Mouse (Mus musculus): ENCODE measurements around the gene Hist1h4d. TPM values are rescaled to one million over a fixed set of nuclear protein-coding genes. Genes with fewer than 3 reads are reported as not detected.
"Not testable (repeated sequence)": the region's sequence is repeated elsewhere in the genome, so short reads cannot be mapped to it uniquely, and the experiment has no call there.

Gene Hist1h4d
- polyA plus RNA-seq, 1 experiment, result not detected

GRCm38 (mm10) chr13:23620056-23620732 is 38.8 kb downstream of the Hist1h4d start:
- H3K27ac ChIP-seq (ENCODE audit: insufficient read depth, low read depth, low read length), result peak overlapping the region; percentile 98
- 14% methylated on average over 12 of the region's 12 CpGs for WGBS
- no peaks in the 10 kb centered on the region for H3K4me1 ChIP-seq (ENCODE audit: control insufficient read depth, insufficient read depth, low read length)
- no peak for TF ChIP-seq POLR2A (IDR thresholded peaks at IDR 0.05; ENCODE audit: insufficient read depth, low read depth, low read length)
- TF ChIP-seq CTCF (IDR thresholded peaks at IDR 0.05; ENCODE audit: insufficient read depth, low read depth, low read length), result no peak
- peak overlapping the region; percentile 60 for H3K4me3 ChIP-seq (ENCODE audit: insufficient read depth, low read depth, low read length)

DNA sequence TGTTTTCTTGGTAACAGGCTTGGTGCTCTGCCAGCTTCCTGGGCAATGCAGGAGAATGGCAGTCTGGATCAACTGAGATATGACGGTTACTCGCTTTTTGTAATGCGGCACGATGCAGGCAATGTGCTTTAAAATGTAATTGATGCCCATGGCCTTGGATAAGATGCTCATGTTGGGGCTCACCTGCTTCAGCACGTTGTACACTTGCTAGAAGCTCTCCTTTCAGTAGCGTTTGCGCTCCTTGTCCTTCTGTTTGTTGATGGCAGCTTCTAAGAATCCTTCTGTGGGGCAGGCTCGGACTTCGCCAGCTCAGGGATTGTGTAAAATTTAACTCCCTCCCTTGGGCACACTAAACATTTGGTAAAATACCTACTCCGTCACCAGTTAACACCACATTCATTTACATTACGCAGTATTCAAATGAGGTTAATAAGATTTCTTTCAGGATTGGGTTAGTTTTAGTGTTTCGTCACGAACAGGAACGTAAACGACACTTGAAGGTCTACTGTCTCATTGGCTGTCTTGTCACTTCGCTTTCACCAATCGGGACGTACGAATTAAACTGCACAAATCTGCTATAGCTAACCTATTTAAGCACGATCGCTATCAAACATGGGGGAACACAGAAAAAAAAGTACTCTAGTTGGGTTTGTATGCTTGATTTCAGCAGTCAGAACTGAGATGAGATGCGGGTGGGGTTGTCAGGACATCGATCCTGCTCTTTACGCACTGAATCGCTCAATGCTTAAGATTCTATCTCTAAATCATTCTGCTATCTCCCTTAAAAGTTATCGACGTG is 39.5 kb downstream of the Hist1h4d start, which contains the start of gene Hist1h2be:
Gene Hist1h2be (minus strand): TSS at position 392 of the 799 bp plus-strand sequence.
- Histone ChIP-seq H3K4me3 (ENCODE audit: insufficient read depth, low read depth, low read length) (peak within 1 kb of the TSS; percentile 60), H3K4me1 (ENCODE audit: control insufficient read depth, insufficient read depth, low read length) (no peaks in the 10 kb centered on the region), H3K27ac (ENCODE audit: insufficient read depth, low read depth, low read length) (peak within 1 kb of the TSS; percentile 98)
- no peak for TF ChIP-seq POLR2A (IDR thresholded peaks at IDR 0.05; ENCODE audit: insufficient read depth, low read depth, low read length)
- no peak for TF ChIP-seq CTCF (IDR thresholded peaks at IDR 0.05; ENCODE audit: insufficient read depth, low read depth, low read length)
- WGBS, result under 1% methylated on average over 27 of the region's 27 CpGs

GRCm38 (mm10) chr13:23621532-23622174 is 40.3 kb downstream of the Hist1h4d start:
- WGBS, result under 1% methylated on average over 18 of the region's 18 CpGs
- Histone ChIP-seq H3K4me1 (ENCODE audit: control insufficient read depth, insufficient read depth, low read length) (no peaks in the 10 kb centered on the region), H3K4me3 (ENCODE audit: insufficient read depth, low read depth, low read length) (peak overlapping the region; percentile 50), H3K27ac (ENCODE audit: insufficient read depth, low read depth, low read length) (peak overlapping the region; percentile 76)
- TF ChIP-seq CTCF (IDR thresholded peaks at IDR 0.05; ENCODE audit: insufficient read depth, low read depth, low read length), result no peak
- TF ChIP-seq POLR2A (IDR thresholded peaks at IDR 0.05; ENCODE audit: insufficient read depth, low read depth, low read length), result no peak

DNA sequence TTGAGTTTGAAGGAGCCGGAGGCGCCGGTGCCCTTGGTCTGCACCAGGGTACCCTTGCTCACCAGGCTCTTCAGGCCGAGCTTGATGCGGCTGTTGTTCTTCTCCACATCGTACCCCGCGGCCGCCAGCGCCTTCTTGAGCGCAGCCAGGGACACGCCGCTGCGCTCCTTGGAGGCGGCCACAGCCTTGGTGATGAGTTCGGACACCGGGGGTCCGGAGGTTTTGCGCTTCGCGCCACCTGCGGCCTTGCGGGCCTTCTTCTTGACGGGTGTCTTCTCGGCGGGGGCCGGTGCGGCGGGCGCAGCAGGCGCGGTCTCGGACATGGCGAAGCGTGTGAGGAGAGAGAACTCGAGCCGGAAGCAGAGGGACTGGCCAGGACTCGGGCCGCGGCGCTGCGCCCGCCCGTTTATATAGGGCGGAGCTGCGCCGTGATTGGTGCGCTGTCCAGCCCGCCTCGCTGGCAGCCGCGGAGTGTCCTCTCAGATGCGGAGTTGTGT is 40.8 kb downstream of the Hist1h4d start, which contains the start of gene Hist1h1e:
Gene Hist1h1e (minus strand): TSS at position 384 of the 497 bp plus-strand sequence.
- peak within 1 kb of the TSS; percentile 76 for H3K27ac ChIP-seq (ENCODE audit: insufficient read depth, low read depth, low read length)
- TF ChIP-seq POLR2A (IDR thresholded peaks at IDR 0.05; ENCODE audit: insufficient read depth, low read depth, low read length), result peak; percentile 93
- not testable (repeated sequence) for H3K4me1 ChIP-seq (ENCODE audit: control insufficient read depth, insufficient read depth, low read length)
- WGBS, result under 1% methylated on average over 53 of the region's 53 CpGs
- peak within 1 kb of the TSS; percentile 50 for H3K4me3 ChIP-seq (ENCODE audit: insufficient read depth, low read depth, low read length)

GRCm38 (mm10) chr13:23622861-23623450 is 41.6 kb downstream of the Hist1h4d start:
- 20% methylated on average over 7 of the region's 7 CpGs for WGBS
- TF ChIP-seq POLR2A (IDR thresholded peaks at IDR 0.05; ENCODE audit: insufficient read depth, low read depth, low read length), result no peak
- TF ChIP-seq CTCF (IDR thresholded peaks at IDR 0.05; ENCODE audit: insufficient read depth, low read depth, low read length), result no peak

DNA sequence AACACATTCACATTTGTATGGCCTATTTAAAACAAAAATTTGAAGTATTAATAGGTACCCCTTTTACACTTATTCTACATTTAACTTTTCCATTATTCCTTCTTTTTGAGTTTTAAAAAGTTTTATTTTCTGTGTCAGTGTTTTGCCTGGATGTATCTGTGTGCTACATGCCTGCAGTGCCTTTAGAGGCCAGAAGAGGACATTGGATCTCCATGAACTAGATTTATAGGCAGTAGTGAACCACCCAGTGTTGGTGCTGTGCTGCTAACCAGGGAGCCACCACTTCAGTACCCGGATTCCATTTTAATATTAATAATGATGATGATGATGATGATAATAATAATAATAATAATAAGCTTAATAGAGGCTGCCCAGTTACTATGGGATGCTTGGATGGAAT is 49.3 kb downstream of the Hist1h4d start:
- Histone ChIP-seq H3K4me1 (ENCODE audit: control insufficient read depth, insufficient read depth, low read length) (no peaks in the 10 kb centered on the region), H3K27ac (ENCODE audit: insufficient read depth, low read depth, low read length) (no peak overlapping the region), H3K4me3 (ENCODE audit: insufficient read depth, low read depth, low read length) (no peak overlapping the region)
- WGBS, result 38% methylated on average over 1 of the region's 1 CpGs
- TF ChIP-seq POLR2A (IDR thresholded peaks at IDR 0.05; ENCODE audit: insufficient read depth, low read depth, low read length) (no peak), CTCF (IDR thresholded peaks at IDR 0.05; ENCODE audit: insufficient read depth, low read depth, low read length) (no peak)

More at GRCm38 (mm10) chr13:23622861-23623450, 41.6 kb downstream of the Hist1h4d start:
- Histone ChIP-seq H3K4me3 (ENCODE audit: insufficient read depth, low read depth, low read length) (no peak overlapping the region), H3K27ac (ENCODE audit: insufficient read depth, low read depth, low read length) (peak overlapping the region; percentile 40; the same call in 1 of the 2 replicates), H3K4me1 (ENCODE audit: control insufficient read depth, insufficient read depth, low read length) (no peaks in the 10 kb centered on the region)

Other genes starting within 250 kb of the Hist1h4d start
- gene Zfp322a, start 212.4 kb upstream of the Hist1h4d start, polyA plus RNA-seq (2012; ENCODE audit: insufficient read depth, insufficient read length, low replicate concordance, missing spikeins), result not detected in 2 replicates
- not detected in 2 replicates for gene Abt1, start 157.7 kb upstream of the Hist1h4d start, polyA plus RNA-seq (2012; ENCODE audit: insufficient read depth, insufficient read length, low replicate concordance, missing spikeins)
- gene Btn1a1, start 115.7 kb upstream of the Hist1h4d start, polyA plus RNA-seq (2012; ENCODE audit: insufficient read depth, insufficient read length, low replicate concordance, missing spikeins), result not detected in 2 replicates
- not detected in 2 replicates for gene Btn2a2, start 92.7 kb upstream of the Hist1h4d start, polyA plus RNA-seq (2012; ENCODE audit: insufficient read depth, insufficient read length, low replicate concordance, missing spikeins)
- gene Hist1h4h, start 50.5 kb upstream of the Hist1h4d start, polyA plus RNA-seq (2012; ENCODE audit: insufficient read depth, insufficient read length, low replicate concordance, missing spikeins), result not detected in 2 replicates
- not detected in 2 replicates for gene Hist1h2af, start 47.7 kb upstream of the Hist1h4d start, polyA plus RNA-seq (2012; ENCODE audit: insufficient read depth, insufficient read length, low replicate concordance, missing spikeins)
- not detected in 2 replicates for gene Hist1h3g, start 46.2 kb upstream of the Hist1h4d start, polyA plus RNA-seq (2012; ENCODE audit: insufficient read depth, insufficient read length, low replicate concordance, missing spikeins)
- gene Hist1h2bh, start 38.2 kb upstream of the Hist1h4d start, polyA plus RNA-seq (2012; ENCODE audit: insufficient read depth, insufficient read length, low replicate concordance, missing spikeins), result not detected in 2 replicates
- not detected in 2 replicates for gene Hist1h3f, start 37.5 kb upstream of the Hist1h4d start, polyA plus RNA-seq (2012; ENCODE audit: insufficient read depth, insufficient read length, low replicate concordance, missing spikeins)
- not detected in 2 replicates for gene Hist1h4f, start 29.9 kb upstream of the Hist1h4d start, polyA plus RNA-seq (2012; ENCODE audit: insufficient read depth, insufficient read length, low replicate concordance, missing spikeins)
- gene Hist1h1d, start 28.3 kb upstream of the Hist1h4d start, polyA plus RNA-seq (2012; ENCODE audit: insufficient read depth, insufficient read length, low replicate concordance, missing spikeins), result not detected in 2 replicates
- not detected in 2 replicates for gene Hist1h3e, start 19.2 kb upstream of the Hist1h4d start, polyA plus RNA-seq (2012; ENCODE audit: insufficient read depth, insufficient read length, low replicate concordance, missing spikeins)
- not detected in 2 replicates for gene Hist1h2ae, start 10.4 kb upstream of the Hist1h4d start, polyA plus RNA-seq (2012; ENCODE audit: insufficient read depth, insufficient read length, low replicate concordance, missing spikeins)
- not detected in 2 replicates for gene Hist1h2bg, start 10.2 kb upstream of the Hist1h4d start, polyA plus RNA-seq (2012; ENCODE audit: insufficient read depth, insufficient read length, low replicate concordance, missing spikeins)
- not detected in 2 replicates for gene Hist1h2bf, start 7.4 kb upstream of the Hist1h4d start, polyA plus RNA-seq (2012; ENCODE audit: insufficient read depth, insufficient read length, low replicate concordance, missing spikeins)
- not detected in 2 replicates for gene Hist1h2ad, start 7.2 kb upstream of the Hist1h4d start, polyA plus RNA-seq (2012; ENCODE audit: insufficient read depth, insufficient read length, low replicate concordance, missing spikeins)
- gene Hist1h3d, start 5.8 kb upstream of the Hist1h4d start, polyA plus RNA-seq (2012; ENCODE audit: insufficient read depth, insufficient read length, low replicate concordance, missing spikeins), result not detected in 2 replicates
- not detected in 2 replicates for gene Hist1h2be, start 39.5 kb downstream of the Hist1h4d start, polyA plus RNA-seq (2012; ENCODE audit: insufficient read depth, insufficient read length, low replicate concordance, missing spikeins)
- not detected in 2 replicates for gene Hist1h1e, start 41.0 kb downstream of the Hist1h4d start, polyA plus RNA-seq (2012; ENCODE audit: insufficient read depth, insufficient read length, low replicate concordance, missing spikeins)
- not detected in 2 replicates for gene Hist1h2ac, start 102.3 kb downstream of the Hist1h4d start, polyA plus RNA-seq (2012; ENCODE audit: insufficient read depth, insufficient read length, low replicate concordance, missing spikeins)
- gene Hist1h2bc, start 102.6 kb downstream of the Hist1h4d start, polyA plus RNA-seq (2012; ENCODE audit: insufficient read depth, insufficient read length, low replicate concordance, missing spikeins), result not detected in 2 replicates
- gene Hist1h1t, start 114.2 kb downstream of the Hist1h4d start, polyA plus RNA-seq (2012; ENCODE audit: insufficient read depth, insufficient read length, low replicate concordance, missing spikeins), result not detected in 2 replicates
- gene Hist1h4c, start 116.9 kb downstream of the Hist1h4d start, polyA plus RNA-seq (2012; ENCODE audit: insufficient read depth, insufficient read length, low replicate concordance, missing spikeins), result not detected in 2 replicates
- gene Hfe, start 129.3 kb downstream of the Hist1h4d start, polyA plus RNA-seq (2012; ENCODE audit: insufficient read depth, insufficient read length, low replicate concordance, missing spikeins), result not detected in 2 replicates
- gene Hist1h1c, start 157.2 kb downstream of the Hist1h4d start, polyA plus RNA-seq (2012; ENCODE audit: insufficient read depth, insufficient read length, low replicate concordance, missing spikeins), result not detected in 2 replicates
- gene Hist1h3c, start 164.0 kb downstream of the Hist1h4d start, polyA plus RNA-seq (2012; ENCODE audit: insufficient read depth, insufficient read length, low replicate concordance, missing spikeins), result not detected in 2 replicates
- gene Hist1h2bb, start 165.1 kb downstream of the Hist1h4d start, polyA plus RNA-seq (2012; ENCODE audit: insufficient read depth, insufficient read length, low replicate concordance, missing spikeins), result not detected in 2 replicates
- gene Hist1h2ab, start 169.5 kb downstream of the Hist1h4d start, polyA plus RNA-seq (2012; ENCODE audit: insufficient read depth, insufficient read length, low replicate concordance, missing spikeins), result not detected in 2 replicates
- not detected in 2 replicates for gene Hist1h3b, start 170.7 kb downstream of the Hist1h4d start, polyA plus RNA-seq (2012; ENCODE audit: insufficient read depth, insufficient read length, low replicate concordance, missing spikeins)
- not detected in 2 replicates for gene Hist1h4b, start 175.4 kb downstream of the Hist1h4d start, polyA plus RNA-seq (2012; ENCODE audit: insufficient read depth, insufficient read length, low replicate concordance, missing spikeins)
- not detected in 2 replicates for gene Hist1h4a, start 179.6 kb downstream of the Hist1h4d start, polyA plus RNA-seq (2012; ENCODE audit: insufficient read depth, insufficient read length, low replicate concordance, missing spikeins)
- gene Hist1h3a, start 180.8 kb downstream of the Hist1h4d start, polyA plus RNA-seq (2012; ENCODE audit: insufficient read depth, insufficient read length, low replicate concordance, missing spikeins), result not detected in 2 replicates
- not detected in 2 replicates for gene Hist1h1a, start 182.1 kb downstream of the Hist1h4d start, polyA plus RNA-seq (2012; ENCODE audit: insufficient read depth, insufficient read length, low replicate concordance, missing spikeins)
- gene Trim38, start 188.3 kb downstream of the Hist1h4d start, polyA plus RNA-seq (2012; ENCODE audit: insufficient read depth, insufficient read length, low replicate concordance, missing spikeins), result not detected in 2 replicates
- gene Slc17a2, start 225.4 kb downstream of the Hist1h4d start, polyA plus RNA-seq (2012; ENCODE audit: insufficient read depth, insufficient read length, low replicate concordance, missing spikeins), result not detected in 2 replicates

Data from olfactory bulb, adult 2 months (tissue).